Mouse (Mus musculus) ES-Bruce4 (cell line): Measurements from ENCODE around the gene Plac1. TPM values are rescaled to one million over a fixed set of nuclear protein-coding genes. Genes with fewer than 3 reads are reported as not detected.

Experiments used
- H3K27ac ChIP-seq: 2 replicates; pipeline ENCODE4 v1.5.1; 2012; ENCODE audit warnings: low read length, inconsistent platforms; ENCODE audit not compliant: insufficient read depth
- H3K27me3 ChIP-seq: 2 replicates; pipeline ENCODE4 v1.6.1; 2012; ENCODE audit warnings: mild to moderate bottlenecking, low read length, inconsistent platforms; ENCODE audit not compliant: control insufficient read depth, poor library complexity, insufficient read depth, severe bottlenecking
- H3K36me3 ChIP-seq: 2 replicates; pipeline ENCODE4 v1.6.1; 2012; ENCODE audit warnings: inconsistent platforms, mild to moderate bottlenecking, low read length, moderate library complexity; ENCODE audit not compliant: control insufficient read depth, poor library complexity, insufficient read depth, severe bottlenecking
- H3K4me1 ChIP-seq: one replicate; pipeline ENCODE4 v1.8.1; 2011; ENCODE audit warnings: low read length; ENCODE audit not compliant: control insufficient read depth, insufficient read depth
- H3K4me3 ChIP-seq: 2 replicates; pipeline ENCODE4 v1.5.1; 2011; ENCODE audit warnings: low read depth, mild to moderate bottlenecking, low read length
- H3K9ac ChIP-seq: 2 replicates; pipeline ENCODE4 v1.6.1; 2012; ENCODE audit warnings: low read depth, mild to moderate bottlenecking, inconsistent platforms; ENCODE audit not compliant: poor library complexity, severe bottlenecking
- H3K9me3 ChIP-seq: replicated peaks from 2 replicates; pipeline ENCODE4 v1.6.1; 2012; ENCODE audit warnings: mild to moderate bottlenecking, low read length, inconsistent platforms; ENCODE audit not compliant: control insufficient read depth, poor library complexity, insufficient read depth, severe bottlenecking
- CTCF ChIP-seq: IDR thresholded peaks from one replicate; pipeline ENCODE4 v1.8.1; 2011; ENCODE audit warnings: low read depth, low read length
- EP300 ChIP-seq: IDR thresholded peaks from 2 replicates; pipeline ENCODE4 v1.6.1; 2011; ENCODE audit warnings: low read depth, low read length; ENCODE audit not compliant: insufficient read depth
- POLR2A ChIP-seq: IDR thresholded peaks from one replicate; pipeline ENCODE4 v1.8.1; 2011; ENCODE audit warnings: low read length; ENCODE audit not compliant: insufficient read depth
- polyA plus RNA-seq: library from polyadenylated mRNA; stranded (reverse); fragments of >200 nt; gene quantifications from 2 replicates; pipeline ENCODE4 v1.2.4, GENCODE M21; 2011; ENCODE audit warnings: low read depth; ENCODE audit not compliant: missing spikeins, insufficient read depth, insufficient read length

Gene Plac1
- polyA plus RNA-seq, 1 experiment, result 2.1 TPM

- Histone ChIP-seq H3K9ac (no peak overlapping the region), H3K36me3 (no peaks in the 10 kb centered on the region), H3K4me1 (no peaks in the 10 kb centered on the region), H3K9me3 (no peaks in the 10 kb centered on the region), H3K27ac (no peak overlapping the region), H3K4me3 (no peak overlapping the region), H3K27me3 (no peaks in the 10 kb centered on the region)
- TF ChIP-seq EP300, result no peak
- TF ChIP-seq POLR2A, result no peak
- TF ChIP-seq CTCF, result no peak
Observed at GRCm38 (mm10) chrX:53162589-53162988, 77.3 kb downstream of the Plac1 start.

DNA sequence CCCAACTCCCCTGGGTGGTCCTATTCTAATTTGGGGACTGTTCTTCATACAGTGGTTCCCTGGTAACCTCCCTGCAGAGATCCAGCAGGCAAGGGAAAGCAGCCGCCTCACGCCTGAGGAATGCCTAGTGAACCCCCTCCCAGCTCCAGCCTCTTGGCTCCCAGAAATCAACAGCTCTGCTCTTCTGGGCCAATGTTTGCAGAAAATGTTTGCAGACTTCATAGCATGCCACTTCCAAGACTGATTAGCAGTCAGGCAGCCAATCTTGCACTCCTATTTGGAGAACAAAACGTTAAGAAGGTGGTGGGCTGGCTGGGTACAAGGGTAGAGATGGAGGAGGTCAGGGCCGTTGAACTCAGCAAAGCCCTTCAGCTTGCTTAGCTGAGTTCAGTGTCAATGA, 78.3 kb downstream of the Plac1 start:
- no peak overlapping the region for H3K27ac ChIP-seq
- no peak overlapping the region for H3K4me3 ChIP-seq
- no peaks in the 10 kb centered on the region for H3K4me1 ChIP-seq
- TF ChIP-seq CTCF (no peak), POLR2A (no peak), EP300 (no peak)
- no peaks in the 10 kb centered on the region for H3K9me3 ChIP-seq
- H3K36me3 ChIP-seq, result no peaks in the 10 kb centered on the region
- no peaks in the 10 kb centered on the region for H3K27me3 ChIP-seq
- H3K9ac ChIP-seq, result no peak overlapping the region

- Histone ChIP-seq H3K27ac (no peak overlapping the region), H3K4me3 (no peak overlapping the region), H3K9me3 (no peaks in the 10 kb centered on the region), H3K27me3 (no peaks in the 10 kb centered on the region), H3K4me1 (no peaks in the 10 kb centered on the region), H3K36me3 (no peaks in the 10 kb centered on the region), H3K9ac (no peak overlapping the region)
- TF ChIP-seq CTCF (no peak), POLR2A (no peak), EP300 (no peak)
Observed at GRCm38 (mm10) chrX:53161115-53161514, 78.8 kb downstream of the Plac1 start.

DNA sequence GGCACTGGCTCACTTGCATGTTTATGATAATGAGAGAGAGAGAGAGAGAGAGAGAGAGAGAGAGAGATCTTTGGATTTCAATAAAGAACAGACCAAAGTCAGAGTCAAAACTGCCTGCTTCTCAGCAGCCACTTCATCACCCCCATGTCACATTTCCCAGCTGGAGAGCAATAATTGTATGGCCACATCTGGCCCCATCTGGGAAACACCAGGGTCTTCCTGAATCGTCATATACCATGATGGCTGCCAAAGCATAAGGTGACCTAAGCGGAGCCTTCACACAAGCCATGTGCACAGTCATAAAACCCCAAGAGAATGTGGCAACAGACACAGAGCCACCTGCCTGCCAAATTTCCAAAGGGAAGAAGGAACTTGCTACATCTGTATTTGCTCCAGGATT, 91.9 kb downstream of the Plac1 start:
- TF ChIP-seq POLR2A, result no peak
- no peak for TF ChIP-seq CTCF
- no peak for TF ChIP-seq EP300
- Histone ChIP-seq H3K4me1 (no peaks in the 10 kb centered on the region), H3K4me3 (no peak overlapping the region), H3K9me3 (no peaks in the 10 kb centered on the region), H3K9ac (no peak overlapping the region), H3K27ac (no peak overlapping the region), H3K27me3 (no peaks in the 10 kb centered on the region), H3K36me3 (no peaks in the 10 kb centered on the region)

DNA sequence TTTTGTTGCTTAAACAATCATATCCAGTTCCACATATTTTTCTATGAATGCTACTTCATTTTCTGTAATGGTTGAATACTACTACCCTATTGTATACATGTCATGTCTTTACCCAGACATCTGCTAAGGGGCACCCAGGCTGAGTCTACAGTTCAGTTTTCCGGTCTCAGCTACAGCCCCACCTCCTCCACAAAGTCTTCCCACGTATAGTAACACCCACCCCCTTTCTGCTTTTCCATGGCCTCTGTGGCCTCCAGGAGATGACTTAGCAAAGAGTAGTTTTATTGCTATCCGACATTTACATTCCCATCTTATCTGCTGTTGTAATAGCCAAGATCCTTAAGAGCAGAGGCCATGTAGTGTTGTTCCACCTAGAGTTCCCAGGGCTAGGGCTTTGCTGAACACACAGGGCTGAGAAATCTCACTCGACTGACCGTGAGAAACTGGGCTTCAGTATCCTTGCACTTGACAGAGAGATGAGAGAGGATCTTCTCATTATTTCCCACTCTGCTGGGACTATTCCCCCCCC, 93.5 kb downstream of the Plac1 start:
- TF ChIP-seq EP300, result no peak
- TF ChIP-seq POLR2A, result no peak
- no peak for TF ChIP-seq CTCF
- H3K4me1 ChIP-seq, result no peaks in the 10 kb centered on the region
- no peak overlapping the region for H3K9ac ChIP-seq
- H3K27ac ChIP-seq, result no peak overlapping the region
- H3K27me3 ChIP-seq, result no peaks in the 10 kb centered on the region
- H3K36me3 ChIP-seq, result no peaks in the 10 kb centered on the region
- H3K4me3 ChIP-seq, result no peak overlapping the region
- H3K9me3 ChIP-seq, result no peaks in the 10 kb centered on the region

GRCm38 (mm10) chrX:53139641-53140040, 100.3 kb downstream of the Plac1 start:
- H3K9ac ChIP-seq, result no peak overlapping the region
- no peak overlapping the region for H3K27ac ChIP-seq
- H3K27me3 ChIP-seq, result no peaks in the 10 kb centered on the region
- no peak for TF ChIP-seq EP300
- no peak for TF ChIP-seq POLR2A
- no peak for TF ChIP-seq CTCF
- no peak overlapping the region for H3K4me3 ChIP-seq
- H3K9me3 ChIP-seq, result no peaks in the 10 kb centered on the region
- no peaks in the 10 kb centered on the region for H3K4me1 ChIP-seq
- no peaks in the 10 kb centered on the region for H3K36me3 ChIP-seq

DNA sequence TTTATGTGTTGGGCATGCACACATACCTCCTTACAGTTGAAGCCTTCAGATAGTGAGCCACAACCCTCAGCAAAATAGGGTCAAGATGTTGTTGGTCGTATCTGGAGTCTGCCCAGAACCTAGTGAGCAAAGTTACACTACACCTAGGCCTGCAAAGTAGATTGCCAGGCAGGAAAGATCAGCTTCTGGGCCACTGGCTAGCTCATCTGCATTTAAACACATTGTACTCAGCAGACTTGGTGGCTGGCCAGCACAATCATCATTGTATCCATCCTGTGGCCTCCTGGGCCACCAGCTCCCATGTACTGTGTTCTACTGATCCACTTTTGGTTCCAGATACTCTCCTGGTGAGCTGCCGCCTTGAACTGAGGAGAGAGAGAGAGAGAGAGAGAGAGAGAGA, 102.8 kb downstream of the Plac1 start:
- H3K9me3 ChIP-seq, result no peaks in the 10 kb centered on the region
- no peak overlapping the region for H3K4me3 ChIP-seq
- H3K27ac ChIP-seq, result no peak overlapping the region
- H3K27me3 ChIP-seq, result no peaks in the 10 kb centered on the region
- TF ChIP-seq EP300, result no peak
- TF ChIP-seq CTCF, result no peak
- TF ChIP-seq POLR2A, result no peak
- no peak overlapping the region for H3K9ac ChIP-seq
- H3K4me1 ChIP-seq, result no peaks in the 10 kb centered on the region
- H3K36me3 ChIP-seq, result no peaks in the 10 kb centered on the region
